Mouse (Mus musculus): ENCODE data around the gene 9930111J21Rik2. TPM values are rescaled to one million over a fixed set of nuclear protein-coding genes. Genes with fewer than 3 reads are reported as not detected.
"Not testable (repeated sequence)": the region's sequence is repeated elsewhere in the genome, so short reads cannot be mapped to it uniquely, and the experiment has no call there.

Gene 9930111J21Rik2
- polyA plus RNA-seq, 1 experiment from 2014 or later: 0.48 TPM

GRCm38 (mm10) chr11:48989981-48990380 is 61.1 kb downstream of the 9930111J21Rik2 start:
- H3K4me1 ChIP-seq (replicated peaks; ENCODE audit: control insufficient read depth, insufficient read depth, low read length); H3K9me3 ChIP-seq (ENCODE audit: control insufficient read depth); H3K9ac ChIP-seq (ENCODE audit: low read depth, low read length); ATAC-seq; H3K27ac ChIP-seq (ENCODE audit: low read depth, low read length); H3K4me3 ChIP-seq (ENCODE audit: low read depth, low read length); H3K4me2 ChIP-seq (replicated peaks; ENCODE audit: low read depth); H3K36me3 ChIP-seq (ENCODE audit: control insufficient read depth, insufficient read depth); H3K27me3 ChIP-seq (replicated peaks; ENCODE audit: control insufficient read depth, insufficient read depth, low read length): not testable (repeated sequence)
- WGBS: 74% methylated on average over 1 of the region's 2 CpGs

DNA sequence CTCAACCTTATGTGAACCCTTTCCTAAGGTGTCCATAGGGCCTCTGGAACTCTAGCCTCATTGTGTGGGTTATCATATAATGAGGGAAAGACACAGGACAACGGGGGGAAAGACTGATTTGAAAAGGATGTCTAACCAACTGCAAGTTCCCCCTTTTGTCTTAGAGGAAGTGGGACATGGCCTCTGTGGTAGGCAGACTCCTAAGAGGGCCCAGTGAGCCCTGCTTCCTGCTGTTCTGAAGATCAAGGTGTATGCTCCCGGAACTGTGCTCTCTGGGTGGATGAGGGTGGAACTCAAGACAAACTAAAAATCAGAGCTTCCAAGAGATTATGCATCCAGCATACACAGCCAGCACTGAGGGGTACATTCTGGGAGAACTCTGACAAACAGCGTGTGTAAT is 62.8 kb downstream of the 9930111J21Rik2 start:
- not testable (repeated sequence) for H3K9ac ChIP-seq (ENCODE audit: low read depth, low read length); H3K27me3 ChIP-seq (replicated peaks; ENCODE audit: control insufficient read depth, insufficient read depth, low read length); H3K27ac ChIP-seq (ENCODE audit: low read depth, low read length); H3K4me2 ChIP-seq (replicated peaks; ENCODE audit: low read depth); ATAC-seq; H3K36me3 ChIP-seq (ENCODE audit: control insufficient read depth, insufficient read depth); H3K9me3 ChIP-seq (ENCODE audit: control insufficient read depth); H3K4me3 ChIP-seq (ENCODE audit: low read depth, low read length); H3K4me1 ChIP-seq (replicated peaks; ENCODE audit: control insufficient read depth, insufficient read depth, low read length)
- 74% methylated on average over 2 of the region's 3 CpGs for WGBS

DNA sequence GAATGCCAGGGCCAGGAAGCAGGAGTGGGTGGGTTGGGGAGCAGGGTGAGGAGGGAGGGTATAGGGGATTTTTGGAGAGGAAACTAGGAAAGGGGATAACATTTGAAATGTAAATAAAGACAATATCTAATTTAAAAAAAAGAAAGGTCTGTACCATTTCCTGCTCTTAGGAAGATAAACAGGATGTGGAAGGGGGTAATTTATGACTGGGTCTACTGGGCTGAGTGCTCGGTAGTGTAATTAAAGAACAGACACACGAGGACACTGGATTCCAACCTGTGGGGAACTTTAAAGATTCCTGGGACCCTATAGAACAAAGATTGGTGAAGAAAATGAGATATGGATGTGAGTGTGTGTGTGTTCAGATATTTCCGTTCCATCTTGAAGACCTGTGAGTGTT is 68.2 kb downstream of the 9930111J21Rik2 start:
- not testable (repeated sequence) for H3K4me1 ChIP-seq (replicated peaks; ENCODE audit: control insufficient read depth, insufficient read depth, low read length); ATAC-seq; H3K9me3 ChIP-seq (ENCODE audit: control insufficient read depth); H3K9ac ChIP-seq (ENCODE audit: low read depth, low read length); H3K27me3 ChIP-seq (replicated peaks; ENCODE audit: control insufficient read depth, insufficient read depth, low read length); H3K4me2 ChIP-seq (replicated peaks; ENCODE audit: low read depth); H3K4me3 ChIP-seq (ENCODE audit: low read depth, low read length); H3K36me3 ChIP-seq (ENCODE audit: control insufficient read depth, insufficient read depth); H3K27ac ChIP-seq (ENCODE audit: low read depth, low read length)
- no CpG with 5 or more reads among the region's 3 CpGs for WGBS

DNA sequence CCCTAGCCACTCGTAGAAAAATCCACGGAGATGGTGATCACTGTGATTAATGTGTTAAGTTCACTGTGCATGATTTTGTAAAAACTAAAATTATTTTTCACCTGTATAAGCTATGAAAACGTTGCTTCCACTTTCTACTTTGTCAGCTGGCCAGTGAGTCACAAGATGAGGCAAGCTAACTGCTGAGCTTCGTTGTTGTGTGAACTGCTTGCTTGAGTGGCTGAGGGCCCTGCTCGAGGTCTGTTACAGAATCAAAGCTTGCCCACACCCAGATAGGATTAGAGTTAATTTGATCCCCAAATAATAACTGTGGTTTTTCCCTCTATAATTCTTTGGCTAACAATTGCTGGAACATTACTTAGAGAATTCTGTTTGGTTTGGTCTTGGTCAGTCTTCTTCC is 71.0 kb downstream of the 9930111J21Rik2 start:
- not testable (repeated sequence) for ATAC-seq; H3K9me3 ChIP-seq (ENCODE audit: control insufficient read depth); H3K9ac ChIP-seq (ENCODE audit: low read depth, low read length); H3K27ac ChIP-seq (ENCODE audit: low read depth, low read length); H3K4me3 ChIP-seq (ENCODE audit: low read depth, low read length); H3K4me1 ChIP-seq (replicated peaks; ENCODE audit: control insufficient read depth, insufficient read depth, low read length); H3K36me3 ChIP-seq (ENCODE audit: control insufficient read depth, insufficient read depth); H3K27me3 ChIP-seq (replicated peaks; ENCODE audit: control insufficient read depth, insufficient read depth, low read length); H3K4me2 ChIP-seq (replicated peaks; ENCODE audit: low read depth)
- no CpG with 5 or more reads among the region's 5 CpGs for WGBS

DNA sequence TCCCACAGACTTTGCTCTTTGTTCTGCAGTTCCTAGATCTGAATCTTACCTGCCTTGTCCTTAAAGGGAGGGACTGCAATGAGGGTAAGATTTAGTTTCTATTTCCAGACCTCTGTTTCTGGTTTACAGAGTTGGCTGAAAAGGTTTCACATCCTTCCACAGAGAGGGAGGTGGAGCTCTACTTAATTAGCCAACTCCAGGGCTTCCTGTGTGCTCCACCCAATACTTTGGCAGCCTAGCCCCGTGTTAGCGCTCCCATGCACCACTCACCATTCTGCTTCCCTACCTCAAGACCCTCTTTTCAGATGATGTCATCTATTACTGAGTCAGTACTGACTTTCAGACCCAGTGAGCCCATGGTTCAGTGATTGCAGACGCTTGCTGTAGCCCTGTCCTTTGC is 71.8 kb downstream of the 9930111J21Rik2 start, which contains the start of gene 9930111J21Rik1:
TSS of gene 9930111J21Rik1 (minus strand) at position 148 of the 400 bp plus-strand sequence.
- H3K36me3 ChIP-seq (ENCODE audit: control insufficient read depth, insufficient read depth); H3K27me3 ChIP-seq (replicated peaks; ENCODE audit: control insufficient read depth, insufficient read depth, low read length); H3K9ac ChIP-seq (ENCODE audit: low read depth, low read length); H3K4me3 ChIP-seq (ENCODE audit: low read depth, low read length); ATAC-seq; H3K4me2 ChIP-seq (replicated peaks; ENCODE audit: low read depth); H3K27ac ChIP-seq (ENCODE audit: low read depth, low read length); H3K4me1 ChIP-seq (replicated peaks; ENCODE audit: control insufficient read depth, insufficient read depth, low read length); H3K9me3 ChIP-seq (ENCODE audit: control insufficient read depth): not testable (repeated sequence)
- WGBS: no CpG with 5 or more reads among the region's 3 CpGs

- H3K9me3 ChIP-seq (ENCODE audit: control insufficient read depth); H3K27ac ChIP-seq (ENCODE audit: low read depth, low read length); H3K4me1 ChIP-seq (replicated peaks; ENCODE audit: control insufficient read depth, insufficient read depth, low read length); ATAC-seq; H3K9ac ChIP-seq (ENCODE audit: low read depth, low read length); H3K27me3 ChIP-seq (replicated peaks; ENCODE audit: control insufficient read depth, insufficient read depth, low read length); H3K4me2 ChIP-seq (replicated peaks; ENCODE audit: low read depth); H3K4me3 ChIP-seq (ENCODE audit: low read depth, low read length); H3K36me3 ChIP-seq (ENCODE audit: control insufficient read depth, insufficient read depth): not testable (repeated sequence)
- WGBS: no CpG with 5 or more reads among the region's 1 CpGs
Observed at GRCm38 (mm10) chr11:48978240-48978939, 72.7 kb downstream of the 9930111J21Rik2 start, which contains the start of gene Olfr56. TSS of gene Olfr56 (plus strand) at chr11:48978889.

GRCm38 (mm10) chr11:48974686-48975085 is 76.4 kb downstream of the 9930111J21Rik2 start:
- not testable (repeated sequence) for H3K4me3 ChIP-seq (ENCODE audit: low read depth, low read length); ATAC-seq; H3K9ac ChIP-seq (ENCODE audit: low read depth, low read length); H3K4me2 ChIP-seq (replicated peaks; ENCODE audit: low read depth); H3K27me3 ChIP-seq (replicated peaks; ENCODE audit: control insufficient read depth, insufficient read depth, low read length); H3K36me3 ChIP-seq (ENCODE audit: control insufficient read depth, insufficient read depth); H3K4me1 ChIP-seq (replicated peaks; ENCODE audit: control insufficient read depth, insufficient read depth, low read length); H3K9me3 ChIP-seq (ENCODE audit: control insufficient read depth); H3K27ac ChIP-seq (ENCODE audit: low read depth, low read length)
- WGBS: no CpG with 5 or more reads among the region's 1 CpGs

Other genes with a start within 250 kb of the 9930111J21Rik2 start
- 4.0 and 4.2 TPM in 2 replicates for gene Trim41, start 233.9 kb downstream of the 9930111J21Rik2 start, polyA plus RNA-seq (2015; fragmentation: Nextera tagmentation; extraction: Ambion mirVana)
- 0.38 and 0.56 TPM in 2 replicates for gene Trim7, start 225.1 kb downstream of the 9930111J21Rik2 start, polyA plus RNA-seq (2015; fragmentation: Nextera tagmentation; extraction: Ambion mirVana)
- gene Gm12184, start 224.6 kb downstream of the 9930111J21Rik2 start, polyA plus RNA-seq (2015; fragmentation: Nextera tagmentation; extraction: Ambion mirVana): 5.0 and 5.3 TPM in 2 replicates
- 14.5 and 15.0 TPM in 2 replicates for gene Irgm1, start 179.6 kb downstream of the 9930111J21Rik2 start, polyA plus RNA-seq (2015; fragmentation: Nextera tagmentation; extraction: Ambion mirVana)
- gene Gm5431, start 149.0 kb downstream of the 9930111J21Rik2 start, polyA plus RNA-seq (2015; fragmentation: Nextera tagmentation; extraction: Ambion mirVana): 2.7 and 3.1 TPM in 2 replicates
- gene Psme2b, start 105.1 kb downstream of the 9930111J21Rik2 start, polyA plus RNA-seq (2015; fragmentation: Nextera tagmentation; extraction: Ambion mirVana): 8.4 and 9.5 TPM in 2 replicates
- 0.30 and 0.33 TPM in 2 replicates for gene Olfr56, start 72.4 kb downstream of the 9930111J21Rik2 start, polyA plus RNA-seq (2015; fragmentation: Nextera tagmentation; extraction: Ambion mirVana)
- 0.43 and 0.48 TPM in 2 replicates for gene 9930111J21Rik1, start 71.8 kb downstream of the 9930111J21Rik2 start, polyA plus RNA-seq (2015; fragmentation: Nextera tagmentation; extraction: Ambion mirVana)
- gene Gm12185, start 59.0 kb downstream of the 9930111J21Rik2 start, polyA plus RNA-seq (2015; fragmentation: Nextera tagmentation; extraction: Ambion mirVana): 0.04 TPM in 1 of 2 replicates, not detected in the other
- 5.2 and 5.4 TPM in 2 replicates for gene Tgtp1, start 57.1 kb downstream of the 9930111J21Rik2 start, polyA plus RNA-seq (2015; fragmentation: Nextera tagmentation; extraction: Ambion mirVana)
- 2.7 and 2.8 TPM in 2 replicates for gene Tgtp2, start 13.0 kb upstream of the 9930111J21Rik2 start, polyA plus RNA-seq (2015; fragmentation: Nextera tagmentation; extraction: Ambion mirVana)
- gene Ifi47, start 25.3 kb upstream of the 9930111J21Rik2 start, polyA plus RNA-seq (2015; fragmentation: Nextera tagmentation; extraction: Ambion mirVana): 29.2 and 29.5 TPM in 2 replicates
- 0.04 TPM in 1 of 2 replicates, not detected in the other for gene Olfr1396, start 63.6 kb upstream of the 9930111J21Rik2 start, polyA plus RNA-seq (2015; fragmentation: Nextera tagmentation; extraction: Ambion mirVana)
- not detected in 2 replicates for gene Olfr1395, start 91.0 kb upstream of the 9930111J21Rik2 start, polyA plus RNA-seq (2015; fragmentation: Nextera tagmentation; extraction: Ambion mirVana)
- gene Olfr1394, start 103.1 kb upstream of the 9930111J21Rik2 start, polyA plus RNA-seq (2015; fragmentation: Nextera tagmentation; extraction: Ambion mirVana): not detected in 2 replicates
- 0.75 and 0.86 TPM in 2 replicates for gene Btnl9, start 135.9 kb upstream of the 9930111J21Rik2 start, polyA plus RNA-seq (2015; fragmentation: Nextera tagmentation; extraction: Ambion mirVana)
- gene Zfp62, start 152.1 kb upstream of the 9930111J21Rik2 start, polyA plus RNA-seq (2015; fragmentation: Nextera tagmentation; extraction: Ambion mirVana): 8.4 TPM in 2 replicates
- gene Mgat1, start 192.9 kb upstream of the 9930111J21Rik2 start, polyA plus RNA-seq (2015; fragmentation: Nextera tagmentation; extraction: Ambion mirVana): 59.0 and 62.2 TPM in 2 replicates
- 0.16 TPM in 1 of 2 replicates, not detected in the other for gene Olfr1393, start 227.1 kb upstream of the 9930111J21Rik2 start, polyA plus RNA-seq (2015; fragmentation: Nextera tagmentation; extraction: Ambion mirVana)
- gene Olfr1392, start 234.0 kb upstream of the 9930111J21Rik2 start, polyA plus RNA-seq (2015; fragmentation: Nextera tagmentation; extraction: Ambion mirVana): 0.08 TPM in 1 of 2 replicates, not detected in the other

All from intestine, postnatal 0 days (tissue).